Mouse (Mus musculus): ENCODE results near the gene Ss18l1.

Gene Ss18l1

GRCm38 (mm10) chr2:180040406-180040805 is 1.9 kb upstream of the Ss18l1 start:
- DNase-seq (ENCODE audit: low read depth): no peak

GRCm38 (mm10) chr2:180041577-180042255 is 593 bp upstream of the Ss18l1 start:
- DNase-seq (ENCODE audit: low read depth): peak; percentile 78

- DNase-seq (ENCODE audit: low read depth): peak; percentile 66
Measured at GRCm38 (mm10) chr2:180042858-180043515, 678 bp downstream of the Ss18l1 start.

GRCm38 (mm10) chr2:180045283-180045682 is 3.0 kb downstream of the Ss18l1 start:
- peak; percentile 84 for DNase-seq (ENCODE audit: low read depth)

- DNase-seq (ENCODE audit: low read depth): no peak
Measured at GRCm38 (mm10) chr2:180047580-180047979, 5.3 kb downstream of the Ss18l1 start.

GRCm38 (mm10) chr2:180047980-180048635 is 5.8 kb downstream of the Ss18l1 start:
- no peak for DNase-seq (ENCODE audit: low read depth)

- peak; percentile 91 for DNase-seq (ENCODE audit: low read depth)
Measured at GRCm38 (mm10) chr2:180050986-180051385, 8.7 kb downstream of the Ss18l1 start.

- peak; percentile 63 for DNase-seq (ENCODE audit: low read depth)
Measured at GRCm38 (mm10) chr2:180051986-180052733, 9.9 kb downstream of the Ss18l1 start.

- DNase-seq (ENCODE audit: low read depth): no peak
Measured at GRCm38 (mm10) chr2:180053001-180053400, 10.7 kb downstream of the Ss18l1 start.

- no peak for DNase-seq (ENCODE audit: low read depth)
Measured at GRCm38 (mm10) chr2:180063338-180064131, 21.2 kb downstream of the Ss18l1 start.

- no peak for DNase-seq (ENCODE audit: low read depth)
Measured at GRCm38 (mm10) chr2:180069770-180070480, 27.6 kb downstream of the Ss18l1 start.

GRCm38 (mm10) chr2:180070481-180071453 is 28.5 kb downstream of the Ss18l1 start, which contains the start of gene Mtg2:
Gene Mtg2 (plus strand): TSS chr2:180070588.
- peak; percentile 94 for DNase-seq (ENCODE audit: low read depth)

- DNase-seq (ENCODE audit: low read depth): peak; percentile 28
Measured at GRCm38 (mm10) chr2:180071671-180072070, 29.4 kb downstream of the Ss18l1 start.

GRCm38 (mm10) chr2:180072886-180073285 is 30.6 kb downstream of the Ss18l1 start:
- peak; percentile 23 for DNase-seq (ENCODE audit: low read depth)

GRCm38 (mm10) chr2:180077622-180078021 is 35.3 kb downstream of the Ss18l1 start:
- DNase-seq (ENCODE audit: low read depth): no peak

GRCm38 (mm10) chr2:180080680-180081079 is 38.4 kb downstream of the Ss18l1 start:
- no peak for DNase-seq (ENCODE audit: low read depth)

GRCm38 (mm10) chr2:180083063-180083462 is 40.8 kb downstream of the Ss18l1 start:
- DNase-seq (ENCODE audit: low read depth): no peak

- DNase-seq (ENCODE audit: low read depth): no peak
Measured at GRCm38 (mm10) chr2:180084565-180084964, 42.3 kb downstream of the Ss18l1 start.

GRCm38 (mm10) chr2:180085926-180086636 is 43.8 kb downstream of the Ss18l1 start:
- no peak for DNase-seq (ENCODE audit: low read depth)
